Mouse (Mus musculus): ENCODE results near the gene Napsa. TPM values are rescaled to one million over a fixed set of nuclear protein-coding genes. Genes with fewer than 3 reads are reported as not detected.

Gene Napsa
- total and polyA plus RNA-seq, 3 experiments, result 0.16 to 1.3 (median 0.35) TPM

- ATAC-seq (ENCODE audit: extremely low read depth, insufficient number of reproducible peaks, low FRiP score, poor library complexity, severe bottlenecking), result no peak
- Histone ChIP-seq H3K27me3 (ENCODE audit: insufficient read depth, low read length) (peaks cover 29% of the 10 kb centered on the region), H3K9me3 (replicated peaks) (no peaks in the 10 kb centered on the region), H3K4me1 (ENCODE audit: insufficient read depth, low read depth, low read length) (peaks cover 10% of the 10 kb centered on the region; the same call in 1 of the 2 replicates), H3K36me3 (replicated peaks) (no peaks in the 10 kb centered on the region), H3K4me3 (ENCODE audit: low read depth, low read length) (no peak overlapping the region)
- DNase-seq (ENCODE audit: low spot score), result no peak
- TF ChIP-seq CTCF (IDR thresholded peaks at IDR 0.05; ENCODE audit: low read depth, low read length) (no peak), GATA2 (IDR thresholded peaks at IDR 0.05; ENCODE audit: borderline replicate concordance, low read depth, low read length) (no peak), TAL1 (conservative IDR thresholded peaks at IDR 0.05; ENCODE audit: low read depth, low read length) (no peak), POLR2AphosphoS5 (IDR thresholded peaks at IDR 0.05; ENCODE audit: insufficient replicate concordance, low read depth, low read length) (no peak), GATA1 (IDR thresholded peaks at IDR 0.05; ENCODE audit: borderline replicate concordance, low read length) (no peak)
These were observed 369 bp upstream of the Napsa start for GRCm38 (mm10) chr7:44571811-44572210.

GRCm38 (mm10) chr7:44572956-44573484 lies 840 bp downstream of the Napsa start:
- peaks cover 10% of the 10 kb centered on the region; the same call in 1 of the 2 replicates for H3K4me1 ChIP-seq (ENCODE audit: insufficient read depth, low read depth, low read length)
- H3K4me3 ChIP-seq (ENCODE audit: low read depth, low read length), result no peak overlapping the region
- no peak for DNase-seq (ENCODE audit: low spot score)
- ATAC-seq (ENCODE audit: extremely low read depth, insufficient number of reproducible peaks, low FRiP score, poor library complexity, severe bottlenecking), result no peak
- H3K27me3 ChIP-seq (ENCODE audit: insufficient read depth, low read length), result peaks cover 29% of the 10 kb centered on the region
- H3K9me3 ChIP-seq (replicated peaks), result no peaks in the 10 kb centered on the region
- H3K36me3 ChIP-seq (replicated peaks), result no peaks in the 10 kb centered on the region
- TF ChIP-seq CTCF (IDR thresholded peaks at IDR 0.05; ENCODE audit: low read depth, low read length) (no peak), POLR2AphosphoS5 (IDR thresholded peaks at IDR 0.05; ENCODE audit: insufficient replicate concordance, low read depth, low read length) (no peak), GATA1 (IDR thresholded peaks at IDR 0.05; ENCODE audit: borderline replicate concordance, low read length) (no peak), TAL1 (conservative IDR thresholded peaks at IDR 0.05; ENCODE audit: low read depth, low read length) (no peak), GATA2 (IDR thresholded peaks at IDR 0.05; ENCODE audit: borderline replicate concordance, low read depth, low read length) (no peak)

- Histone ChIP-seq H3K4me1 (ENCODE audit: insufficient read depth, low read depth, low read length) (peaks cover 7% of the 10 kb centered on the region; the same call in 1 of the 2 replicates), H3K4me3 (ENCODE audit: low read depth, low read length) (no peak overlapping the region), H3K27me3 (ENCODE audit: insufficient read depth, low read length) (peaks cover 12% of the 10 kb centered on the region), H3K9me3 (replicated peaks) (no peaks in the 10 kb centered on the region), H3K36me3 (replicated peaks) (no peaks in the 10 kb centered on the region)
- no peak for ATAC-seq (ENCODE audit: extremely low read depth, insufficient number of reproducible peaks, low FRiP score, poor library complexity, severe bottlenecking)
- no peak for DNase-seq (ENCODE audit: low spot score)
- TF ChIP-seq GATA2 (IDR thresholded peaks at IDR 0.05; ENCODE audit: borderline replicate concordance, low read depth, low read length) (no peak), TAL1 (conservative IDR thresholded peaks at IDR 0.05; ENCODE audit: low read depth, low read length) (no peak), GATA1 (IDR thresholded peaks at IDR 0.05; ENCODE audit: borderline replicate concordance, low read length) (no peak), CTCF (IDR thresholded peaks at IDR 0.05; ENCODE audit: low read depth, low read length) (no peak), POLR2AphosphoS5 (IDR thresholded peaks at IDR 0.05; ENCODE audit: insufficient replicate concordance, low read depth, low read length) (no peak)
These were observed 4.2 kb downstream of the Napsa start for GRCm38 (mm10) chr7:44576333-44576844.

GRCm38 (mm10) chr7:44581637-44582036 lies 9.5 kb downstream of the Napsa start:
- Histone ChIP-seq H3K9me3 (replicated peaks) (no peaks in the 10 kb centered on the region), H3K36me3 (replicated peaks) (no peaks in the 10 kb centered on the region), H3K27me3 (ENCODE audit: insufficient read depth, low read length) (peaks cover 22% of the 10 kb centered on the region), H3K4me3 (ENCODE audit: low read depth, low read length) (no peak overlapping the region), H3K4me1 (ENCODE audit: insufficient read depth, low read depth, low read length) (no peaks in the 10 kb centered on the region)
- ATAC-seq (ENCODE audit: extremely low read depth, insufficient number of reproducible peaks, low FRiP score, poor library complexity, severe bottlenecking) (no peak), DNase-seq (ENCODE audit: low spot score) (no peak)
- TF ChIP-seq GATA1 (IDR thresholded peaks at IDR 0.05; ENCODE audit: borderline replicate concordance, low read length), result no peak
- no peak for TF ChIP-seq CTCF (IDR thresholded peaks at IDR 0.05; ENCODE audit: low read depth, low read length)
- TF ChIP-seq POLR2AphosphoS5 (IDR thresholded peaks at IDR 0.05; ENCODE audit: insufficient replicate concordance, low read depth, low read length), result no peak
- no peak for TF ChIP-seq TAL1 (conservative IDR thresholded peaks at IDR 0.05; ENCODE audit: low read depth, low read length)
- TF ChIP-seq GATA2 (IDR thresholded peaks at IDR 0.05; ENCODE audit: borderline replicate concordance, low read depth, low read length), result no peak

GRCm38 (mm10) chr7:44582709-44583108 lies 10.5 kb downstream of the Napsa start:
- Histone ChIP-seq H3K36me3 (replicated peaks) (no peaks in the 10 kb centered on the region), H3K27me3 (ENCODE audit: insufficient read depth, low read length) (peaks cover 32% of the 10 kb centered on the region), H3K9me3 (replicated peaks) (no peaks in the 10 kb centered on the region), H3K4me3 (ENCODE audit: low read depth, low read length) (no peak overlapping the region), H3K4me1 (ENCODE audit: insufficient read depth, low read depth, low read length) (no peaks in the 10 kb centered on the region)
- TF ChIP-seq POLR2AphosphoS5 (IDR thresholded peaks at IDR 0.05; ENCODE audit: insufficient replicate concordance, low read depth, low read length) (no peak), GATA2 (IDR thresholded peaks at IDR 0.05; ENCODE audit: borderline replicate concordance, low read depth, low read length) (no peak), TAL1 (conservative IDR thresholded peaks at IDR 0.05; ENCODE audit: low read depth, low read length) (no peak), CTCF (IDR thresholded peaks at IDR 0.05; ENCODE audit: low read depth, low read length) (no peak), GATA1 (IDR thresholded peaks at IDR 0.05; ENCODE audit: borderline replicate concordance, low read length) (no peak)
- DNase-seq (ENCODE audit: low spot score) (no peak), ATAC-seq (ENCODE audit: extremely low read depth, insufficient number of reproducible peaks, low FRiP score, poor library complexity, severe bottlenecking) (no peak)

DNA sequence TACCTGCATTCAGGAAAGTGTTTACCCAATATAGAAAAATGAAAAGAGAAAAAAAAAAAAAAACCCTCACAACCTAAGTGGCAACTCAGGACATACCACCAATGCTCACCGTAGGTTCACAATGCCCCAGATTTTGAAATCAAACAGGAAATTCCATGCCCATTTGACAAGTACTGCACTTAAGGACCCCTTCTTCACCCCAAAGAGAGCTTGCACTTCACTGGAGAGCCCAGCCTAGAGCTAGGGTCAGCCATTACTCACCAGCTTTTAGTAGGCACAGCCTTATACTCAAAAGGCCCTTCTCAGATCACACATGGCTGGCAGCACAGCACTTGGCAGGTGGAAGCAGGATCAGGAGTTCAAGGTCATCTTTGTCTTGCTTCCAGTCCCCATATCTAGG lies 11.0 kb downstream of the Napsa start:
- Histone ChIP-seq H3K4me3 (ENCODE audit: low read depth, low read length) (no peak overlapping the region), H3K9me3 (replicated peaks) (no peaks in the 10 kb centered on the region), H3K4me1 (ENCODE audit: insufficient read depth, low read depth, low read length) (no peaks in the 10 kb centered on the region), H3K36me3 (replicated peaks) (no peaks in the 10 kb centered on the region), H3K27me3 (ENCODE audit: insufficient read depth, low read length) (peaks cover 37% of the 10 kb centered on the region)
- DNase-seq (ENCODE audit: low spot score) (no peak), ATAC-seq (ENCODE audit: extremely low read depth, insufficient number of reproducible peaks, low FRiP score, poor library complexity, severe bottlenecking) (no peak)
- TF ChIP-seq GATA2 (IDR thresholded peaks at IDR 0.05; ENCODE audit: borderline replicate concordance, low read depth, low read length) (no peak), GATA1 (IDR thresholded peaks at IDR 0.05; ENCODE audit: borderline replicate concordance, low read length) (no peak), TAL1 (conservative IDR thresholded peaks at IDR 0.05; ENCODE audit: low read depth, low read length) (no peak), CTCF (IDR thresholded peaks at IDR 0.05; ENCODE audit: low read depth, low read length) (no peak), POLR2AphosphoS5 (IDR thresholded peaks at IDR 0.05; ENCODE audit: insufficient replicate concordance, low read depth, low read length) (no peak)
